Mouse (Mus musculus): ENCODE results near the gene Muc1.

DNA sequence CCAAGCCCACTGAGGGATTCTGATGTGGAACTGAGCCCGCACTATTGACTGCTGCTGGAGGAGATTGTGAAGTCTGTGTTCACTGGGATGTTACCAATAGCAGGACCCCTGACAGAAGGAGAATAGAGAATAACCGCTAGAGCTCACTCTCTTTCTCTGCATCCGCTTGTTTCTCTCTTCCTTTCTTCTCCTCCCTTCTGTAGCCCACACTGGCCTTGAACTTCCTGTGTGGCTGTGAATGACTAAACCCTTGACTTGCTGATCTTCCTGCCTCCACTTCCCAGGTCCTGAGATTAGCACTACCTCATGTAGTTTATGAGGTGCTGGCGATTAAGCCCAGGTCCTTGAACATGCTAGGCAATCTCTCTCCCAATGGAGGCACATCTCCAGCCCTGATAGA, 18.6 kb downstream of the Muc1 start:
- TF ChIP-seq CTCF (IDR thresholded peaks at IDR 0.05; ENCODE audit: low read depth) (no peak), EP300 (IDR thresholded peaks at IDR 0.05; ENCODE audit: low read depth) (no peak)

Data from liver, postnatal 0 days (tissue).